Mouse (Mus musculus): Measurements from ENCODE around the gene Strada.

DNA sequence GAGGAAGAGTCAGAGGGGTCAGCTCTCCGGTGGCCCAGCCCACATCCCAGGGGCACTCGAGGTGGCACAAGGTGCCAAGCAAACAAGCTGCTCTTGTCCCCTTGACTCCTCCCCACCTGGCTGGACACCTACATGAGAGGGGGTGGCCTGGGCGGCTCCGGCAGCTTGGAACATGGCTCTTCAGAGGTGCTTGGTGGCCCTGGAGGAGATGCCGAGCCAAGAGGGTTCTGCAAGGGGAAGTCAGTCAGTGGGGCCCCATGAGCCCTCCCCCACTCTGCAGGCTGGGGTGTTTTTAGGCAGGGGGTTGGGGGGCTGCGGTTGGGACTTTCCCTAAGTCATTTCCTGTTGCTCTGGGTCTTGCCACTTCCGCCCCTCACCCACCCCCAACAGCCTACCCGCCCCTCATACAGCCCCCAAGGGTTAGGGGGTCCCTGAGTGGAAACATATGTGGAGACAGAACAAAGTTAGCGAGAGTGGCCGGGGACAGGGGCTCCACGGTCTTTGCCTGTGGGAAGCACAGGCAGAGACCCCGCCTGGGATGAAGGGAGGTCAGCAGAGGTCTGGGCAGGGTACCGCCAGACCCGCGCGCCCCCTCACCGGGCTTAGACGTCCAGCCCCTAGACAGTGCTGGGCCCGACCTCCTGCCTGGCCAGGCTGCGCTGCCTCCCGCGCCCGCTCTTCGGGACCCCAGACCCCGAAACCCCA, 42.6 kb downstream of the Strada start:
- TF ChIP-seq POLR2A (IDR thresholded peaks at IDR 0.05; ENCODE audit: extremely low read depth, insufficient read depth, low read length) (no peak), CTCF (IDR thresholded peaks at IDR 0.05; ENCODE audit: low read depth, low read length) (no peak)
